Mouse (Mus musculus) kidney, postnatal 10 days (tissue): ENCODE measurements around the gene Ndel1.

Experiments used
- DNase-seq: peaks from one replicate; pipeline ENCODE4 v3.0.0; 2021; ENCODE audit warnings: mixed read lengths

Ndel1 gene

GRCm38 (mm10) chr11:68871748-68872147 lies at the start of gene Ndel1:
Gene Ndel1 (minus strand): TSS chr11:68871858.
- peak; percentile 72 for DNase-seq

- no peak for DNase-seq
Measured at GRCm38 (mm10) chr11:68914566-68914965, 42.9 kb upstream of the Ndel1 start.

- peak; percentile 68 for DNase-seq
Measured at GRCm38 (mm10) chr11:68911531-68912177, 40.0 kb upstream of the Ndel1 start.

GRCm38 (mm10) chr11:68908846-68909503 lies 37.3 kb upstream of the Ndel1 start:
- DNase-seq = no peak

- no peak for DNase-seq
Measured at GRCm38 (mm10) chr11:68907251-68907650, 35.6 kb upstream of the Ndel1 start.

- DNase-seq = peak; percentile 60
Measured at GRCm38 (mm10) chr11:68906461-68906790, 34.8 kb upstream of the Ndel1 start.

GRCm38 (mm10) chr11:68905665-68906460 lies 34.2 kb upstream of the Ndel1 start:
- no peak for DNase-seq

GRCm38 (mm10) chr11:68905138-68905531 lies 33.5 kb upstream of the Ndel1 start:
- DNase-seq = no peak

- peak; percentile 90 for DNase-seq
Measured at GRCm38 (mm10) chr11:68904375-68905137, 32.9 kb upstream of the Ndel1 start.

- DNase-seq = no peak
Measured at GRCm38 (mm10) chr11:68903775-68904174, 32.1 kb upstream of the Ndel1 start.

- no peak for DNase-seq
Measured at GRCm38 (mm10) chr11:68902823-68903222, 31.2 kb upstream of the Ndel1 start.

- no peak for DNase-seq
Measured at GRCm38 (mm10) chr11:68902367-68902766, 30.7 kb upstream of the Ndel1 start.

GRCm38 (mm10) chr11:68902047-68902364 lies 30.3 kb upstream of the Ndel1 start:
- no peak for DNase-seq

GRCm38 (mm10) chr11:68901351-68902046 lies 29.8 kb upstream of the Ndel1 start, which contains the start of gene Rpl26:
Gene Rpl26 (plus strand): TSS chr11:68901583.
- peak; percentile 99 for DNase-seq

GRCm38 (mm10) chr11:68900519-68901350 lies 29.1 kb upstream of the Ndel1 start:
- DNase-seq = no peak

GRCm38 (mm10) chr11:68899815-68900214 lies 28.2 kb upstream of the Ndel1 start:
- DNase-seq = no peak

GRCm38 (mm10) chr11:68898790-68899189 lies 27.1 kb upstream of the Ndel1 start:
- DNase-seq = no peak

- no peak for DNase-seq
Measured at GRCm38 (mm10) chr11:68897838-68898237, 26.2 kb upstream of the Ndel1 start.

- peak; percentile 57 for DNase-seq
Measured at GRCm38 (mm10) chr11:68897120-68897519, 25.5 kb upstream of the Ndel1 start.

- DNase-seq = no peak
Measured at GRCm38 (mm10) chr11:68896247-68896646, 24.6 kb upstream of the Ndel1 start.

GRCm38 (mm10) chr11:68893911-68894464 lies 22.3 kb upstream of the Ndel1 start:
- peak; percentile 13 for DNase-seq
